Mouse (Mus musculus): ENCODE data around the gene Gpr62. TPM values are rescaled to one million over a fixed set of nuclear protein-coding genes. Genes with fewer than 3 reads are reported as not detected.
"Not testable (repeated sequence)": the region's sequence is repeated elsewhere in the genome, so short reads cannot be mapped to it uniquely, and the experiment has no call there.

Gene Gpr62
- total RNA-seq (2015; ENCODE audit: low replicate concordance) (not detected in 2 replicates), total RNA-seq (2017; ENCODE audit: low replicate concordance) (not detected in 2 replicates)

DNA sequence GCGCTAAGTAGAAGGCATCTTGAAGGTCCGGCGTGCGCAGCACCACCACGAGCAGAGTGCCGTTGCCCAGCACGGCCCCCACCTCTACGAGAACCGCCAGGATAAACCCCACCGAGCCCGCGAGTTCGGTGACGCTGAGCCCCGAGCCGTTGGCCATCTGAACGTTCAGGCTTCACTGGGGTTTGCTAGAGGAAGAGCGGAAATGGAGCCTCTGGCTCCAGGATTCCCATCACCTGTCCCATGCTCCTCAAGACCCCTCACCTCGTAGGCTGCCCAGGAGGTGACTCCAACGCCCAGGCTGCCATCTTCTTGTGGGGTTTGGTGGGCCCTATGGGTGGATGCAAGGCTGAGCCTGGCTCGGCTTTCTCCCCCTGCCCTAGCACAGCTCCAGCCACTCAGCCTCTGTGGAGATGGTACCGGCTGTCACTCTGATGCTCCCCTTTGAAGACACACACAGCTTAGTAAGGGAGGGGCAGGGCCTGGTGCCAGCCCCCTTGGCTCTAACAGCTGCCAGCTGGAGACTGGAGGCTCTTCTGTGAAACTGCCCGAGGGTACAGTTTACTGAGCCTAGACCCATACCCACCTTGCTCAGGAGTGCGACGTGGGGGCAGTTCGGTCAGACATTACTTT, at the start of gene Gpr62:
Gene Gpr62, minus strand, starts transcription at position 368 of the 630 bp plus-strand sequence.
- no peak for ATAC-seq (replicated peaks; ENCODE audit: low FRiP score, poor library complexity, severe bottlenecking)

DNA sequence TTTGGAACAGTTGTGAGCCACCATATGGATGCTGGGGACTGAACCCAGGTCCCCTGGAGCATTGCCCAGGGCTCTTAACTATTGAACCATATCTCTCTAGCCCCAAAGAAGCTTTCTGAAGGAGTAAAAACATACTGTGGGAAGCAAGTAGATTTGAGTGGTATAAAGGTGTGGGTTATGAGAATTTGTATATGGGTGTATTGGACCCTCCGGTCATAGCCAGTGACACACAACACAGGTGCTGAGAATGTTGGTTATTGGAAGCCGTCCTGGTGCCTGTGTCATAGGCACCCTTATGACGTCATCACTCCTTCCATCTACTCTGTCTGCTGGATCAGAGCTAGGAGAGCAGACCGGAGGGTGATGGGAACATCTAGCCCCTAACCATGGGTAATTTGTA, 48.5 kb upstream of the Gpr62 start, which contains the start of gene Iqcf5:
Gene Iqcf5, plus strand, starts transcription at position 301 of the 400 bp plus-strand sequence.
- ATAC-seq (replicated peaks; ENCODE audit: low FRiP score, poor library complexity, severe bottlenecking), result no peak

DNA sequence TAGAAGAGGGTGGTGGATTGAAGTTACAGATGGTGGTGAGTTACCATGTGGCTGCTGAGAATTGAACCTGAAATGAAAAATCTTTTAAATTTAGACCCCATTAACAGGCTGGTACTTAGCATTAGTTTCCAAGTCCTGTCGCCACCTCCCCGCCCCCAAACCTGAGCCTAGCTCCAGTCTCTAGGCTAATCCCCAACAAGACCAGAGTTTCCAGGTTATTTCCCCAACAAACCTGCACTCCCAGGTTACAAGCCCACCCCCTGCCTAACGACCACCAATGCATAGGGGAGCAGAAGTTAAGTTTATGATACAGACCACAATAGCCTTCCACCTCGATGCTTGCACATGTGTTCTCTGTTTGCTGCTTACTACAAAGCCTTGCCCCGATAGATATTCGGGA, 47.8 kb upstream of the Gpr62 start:
- ATAC-seq (replicated peaks; ENCODE audit: low FRiP score, poor library complexity, severe bottlenecking), result no peak

DNA sequence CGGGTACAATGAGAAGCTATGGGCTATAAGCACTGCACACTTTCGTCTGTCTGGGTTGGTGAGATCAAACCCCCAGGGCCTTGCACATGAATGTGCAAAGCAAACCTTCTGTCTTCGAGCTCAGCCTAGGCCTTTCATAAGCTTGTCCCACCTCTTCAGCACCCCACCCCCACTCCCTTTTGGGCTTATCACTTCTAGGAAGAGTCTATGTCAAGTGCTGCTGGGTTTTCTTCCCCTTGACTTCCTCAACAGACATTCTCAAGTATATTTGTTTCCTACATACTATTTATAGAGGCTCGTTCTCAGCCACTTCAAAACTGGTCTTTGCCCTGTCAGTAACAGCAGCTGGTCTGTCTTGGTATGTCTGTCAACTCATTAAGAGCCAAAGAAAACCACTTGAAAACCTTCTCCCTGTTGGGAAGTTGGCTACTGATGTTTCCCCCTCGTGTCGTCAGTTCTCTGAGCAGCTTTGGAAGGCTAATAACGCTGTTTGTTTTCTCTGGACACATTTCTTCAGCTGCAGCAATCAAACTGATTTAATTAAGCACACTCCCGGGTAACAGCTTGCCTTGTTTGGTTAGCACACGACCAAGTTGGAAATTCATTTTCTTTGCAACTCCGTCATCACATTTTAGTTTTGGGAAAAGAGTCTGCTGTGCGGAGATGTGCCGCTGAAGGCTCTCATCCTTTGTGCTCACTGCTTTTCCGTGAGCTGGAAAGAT, 47.2 kb upstream of the Gpr62 start:
- no peak for ATAC-seq (replicated peaks; ENCODE audit: low FRiP score, poor library complexity, severe bottlenecking)

DNA sequence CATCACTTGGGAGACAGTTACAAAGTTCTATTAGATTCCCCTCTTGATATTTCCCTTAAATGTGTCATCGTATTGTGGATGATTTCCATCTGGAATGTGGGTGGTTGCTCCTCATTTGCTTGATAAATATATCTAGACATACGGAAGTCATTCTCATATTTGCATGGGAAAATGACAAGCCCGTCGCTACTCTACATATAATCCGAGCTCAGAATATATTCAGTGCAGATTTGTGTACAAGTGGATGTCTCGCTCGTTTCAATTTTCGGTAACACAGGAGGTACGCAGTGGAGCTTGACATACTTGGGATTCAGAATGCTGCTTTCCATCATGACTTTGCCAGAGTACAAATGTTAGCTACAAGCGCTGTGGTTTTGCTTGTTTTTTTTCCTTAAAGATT, 43.6 kb upstream of the Gpr62 start:
- no peak for ATAC-seq (replicated peaks; ENCODE audit: low FRiP score, poor library complexity, severe bottlenecking)

DNA sequence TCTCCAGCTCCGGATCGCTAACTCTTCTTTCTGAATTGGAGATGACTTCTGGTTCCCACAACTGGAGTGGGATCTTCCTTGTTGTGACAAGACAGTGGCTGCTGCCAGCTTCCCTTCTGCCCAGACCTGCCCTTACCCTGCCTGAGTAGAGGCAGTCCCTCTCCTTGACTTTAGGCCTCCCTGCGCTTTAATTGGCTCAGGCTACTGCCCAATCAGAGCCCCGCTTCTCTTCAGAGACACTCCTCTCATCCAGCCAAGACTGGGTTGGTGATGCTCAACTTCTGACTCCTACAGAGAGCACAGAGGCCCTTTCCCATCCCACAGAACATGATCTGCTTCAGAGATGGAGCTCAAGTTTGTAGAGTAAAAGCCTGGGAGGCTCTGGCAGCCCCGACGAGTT, 38.5 kb upstream of the Gpr62 start:
- no peak for ATAC-seq (replicated peaks; ENCODE audit: low FRiP score, poor library complexity, severe bottlenecking)

DNA sequence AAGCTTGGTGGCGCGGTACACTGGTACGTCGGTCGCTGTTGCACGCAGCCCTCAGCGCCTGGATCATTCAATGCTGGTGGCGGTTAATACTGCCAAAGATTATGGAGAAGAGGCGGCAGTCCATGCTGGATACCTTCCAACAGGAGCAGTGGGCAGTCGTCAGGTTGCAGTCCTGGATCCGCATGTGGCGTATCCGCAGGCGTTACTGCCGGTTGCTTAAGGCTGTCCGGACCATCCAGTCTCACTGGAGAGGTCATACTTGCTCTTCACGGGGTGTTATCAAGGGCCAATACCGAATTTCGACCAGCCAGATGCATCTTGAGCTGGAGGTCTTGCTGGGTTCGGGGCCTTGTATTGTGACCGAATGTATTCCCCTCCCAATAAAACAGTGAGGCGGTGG, 36.1 kb upstream of the Gpr62 start:
- ATAC-seq (replicated peaks; ENCODE audit: low FRiP score, poor library complexity, severe bottlenecking), result no peak

DNA sequence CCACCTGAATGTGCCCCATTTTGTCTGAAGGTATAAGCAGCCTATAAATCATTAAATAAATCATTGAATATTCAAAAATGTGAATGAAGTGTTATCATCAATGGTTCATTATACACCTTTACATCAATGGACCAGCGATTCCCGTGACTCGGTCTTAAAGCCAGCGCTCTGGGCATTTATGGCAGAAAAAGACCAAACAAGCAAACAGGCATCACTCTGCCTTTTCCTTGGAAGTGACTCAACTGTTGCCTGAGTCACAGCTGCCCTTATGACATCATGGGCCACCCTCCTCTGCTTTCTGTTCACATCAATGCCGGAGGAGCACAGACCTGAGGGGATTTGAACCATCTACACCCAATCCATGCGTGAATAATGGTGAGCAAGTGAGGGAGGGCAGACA, 33.9 kb upstream of the Gpr62 start, which contains the start of gene Iqcf1:
Gene Iqcf1, plus strand, starts transcription at position 301 of the 400 bp plus-strand sequence.
- ATAC-seq (replicated peaks; ENCODE audit: low FRiP score, poor library complexity, severe bottlenecking), result no peak

DNA sequence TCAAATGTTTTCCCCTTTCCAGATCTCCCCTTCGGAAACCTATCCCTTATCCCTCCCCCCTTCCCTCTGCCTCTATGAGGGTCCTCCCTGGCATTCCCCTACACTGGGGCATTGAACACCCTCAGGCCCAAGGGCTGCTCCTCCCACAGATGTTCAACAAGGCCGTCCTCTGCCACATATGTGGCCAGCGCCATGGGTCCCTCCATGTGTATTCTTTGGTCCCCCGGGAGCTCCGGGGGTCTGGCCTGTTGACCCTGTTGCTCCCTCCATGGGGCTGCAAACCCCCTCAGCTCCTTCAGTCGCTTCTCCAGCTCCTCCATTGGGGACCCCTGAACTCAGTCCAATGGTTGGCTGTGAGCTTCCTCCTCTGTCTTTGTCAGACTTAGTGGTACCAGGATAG, 21.9 kb upstream of the Gpr62 start:
- ATAC-seq (replicated peaks; ENCODE audit: low FRiP score, poor library complexity, severe bottlenecking), result not testable (repeated sequence)

DNA sequence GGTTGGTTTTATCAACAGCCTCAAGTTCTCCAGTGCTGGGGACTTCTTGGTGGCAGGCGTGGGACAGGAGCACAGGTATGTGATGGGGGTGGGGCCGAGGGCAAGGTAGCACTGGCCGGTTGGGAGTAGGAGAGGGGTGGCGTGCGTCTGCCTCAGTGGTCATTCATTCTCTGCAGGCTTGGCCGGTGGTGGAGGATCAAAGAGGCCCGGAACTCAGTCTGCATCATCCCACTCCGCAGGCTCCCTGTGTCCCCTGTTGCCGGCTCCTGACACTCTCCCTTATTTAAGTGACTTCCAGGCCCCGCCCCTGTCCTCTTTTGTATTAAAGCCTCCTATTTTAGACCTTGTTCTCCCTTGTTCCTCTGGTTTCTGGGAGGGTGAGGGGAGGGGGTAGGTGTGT, 19.3 kb upstream of the Gpr62 start:
- ATAC-seq (replicated peaks; ENCODE audit: low FRiP score, poor library complexity, severe bottlenecking), result no peak

DNA sequence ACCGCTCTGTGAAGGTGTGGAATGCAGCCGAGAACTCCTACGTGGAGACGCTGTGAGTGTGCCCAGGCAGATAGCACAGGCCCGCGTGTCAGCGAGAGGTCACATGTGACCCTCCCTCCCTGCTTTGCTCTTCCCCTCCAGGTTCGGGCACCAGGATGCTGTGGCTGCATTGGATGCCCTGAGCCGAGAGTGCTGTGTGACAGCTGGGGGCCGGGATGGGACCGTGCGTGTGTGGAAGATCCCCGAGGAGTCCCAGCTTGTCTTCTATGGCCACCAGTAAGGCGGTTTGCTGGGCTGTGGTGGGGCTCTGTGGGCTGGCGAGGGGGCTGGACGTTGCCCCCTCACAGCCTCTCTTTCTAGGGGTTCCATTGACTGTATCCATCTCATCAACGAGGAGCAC, 17.9 kb upstream of the Gpr62 start:
- no peak for ATAC-seq (replicated peaks; ENCODE audit: low FRiP score, poor library complexity, severe bottlenecking)

DNA sequence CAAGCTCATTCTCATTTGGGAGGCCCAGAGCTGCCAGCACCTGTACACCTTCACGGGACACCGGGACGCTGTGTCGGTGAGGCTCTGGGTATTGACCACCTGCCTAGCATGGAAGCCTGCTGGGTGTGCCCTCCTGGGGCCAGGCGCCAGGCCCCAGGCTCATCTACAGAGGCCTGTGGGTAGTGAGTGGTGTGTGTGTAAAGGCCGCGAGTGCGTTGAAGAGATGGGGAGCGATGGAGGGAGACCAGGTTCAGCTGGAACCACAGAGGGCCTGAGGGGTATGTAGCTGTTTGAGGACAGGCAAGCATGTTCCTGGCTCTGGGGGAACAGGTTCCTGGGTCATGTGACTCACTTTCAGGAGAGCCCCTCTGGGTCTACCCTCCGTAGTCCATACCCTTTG, 17.4 kb upstream of the Gpr62 start:
- no peak for ATAC-seq (replicated peaks; ENCODE audit: low FRiP score, poor library complexity, severe bottlenecking)

DNA sequence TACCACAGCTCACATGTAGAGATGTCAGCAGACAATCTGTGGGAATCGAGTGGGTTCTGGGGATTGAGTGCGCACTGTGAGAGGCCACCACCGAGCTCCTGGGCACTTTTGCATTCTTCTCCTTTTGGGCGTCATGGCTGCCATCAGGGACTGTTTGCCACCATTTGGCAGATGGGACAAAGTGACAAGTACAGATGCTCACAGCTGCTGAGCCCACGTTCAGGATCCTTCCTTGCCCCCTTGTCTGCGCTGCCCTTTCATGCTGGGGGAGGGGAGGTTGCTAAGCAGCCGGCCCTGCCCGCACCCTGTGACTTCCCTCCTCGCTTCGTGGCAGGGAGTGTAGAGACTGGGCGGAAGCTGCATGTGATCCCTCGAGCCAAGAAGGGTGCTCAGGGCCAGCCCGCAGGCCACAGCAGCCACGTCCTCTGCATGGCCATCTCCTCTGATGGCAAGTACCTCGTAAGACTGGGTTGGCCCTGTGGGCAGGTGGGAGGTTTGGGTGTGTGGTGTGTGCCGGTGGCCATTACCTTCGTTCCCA, 16.9 kb upstream of the Gpr62 start:
- ATAC-seq (replicated peaks; ENCODE audit: low FRiP score, poor library complexity, severe bottlenecking), result no peak

DNA sequence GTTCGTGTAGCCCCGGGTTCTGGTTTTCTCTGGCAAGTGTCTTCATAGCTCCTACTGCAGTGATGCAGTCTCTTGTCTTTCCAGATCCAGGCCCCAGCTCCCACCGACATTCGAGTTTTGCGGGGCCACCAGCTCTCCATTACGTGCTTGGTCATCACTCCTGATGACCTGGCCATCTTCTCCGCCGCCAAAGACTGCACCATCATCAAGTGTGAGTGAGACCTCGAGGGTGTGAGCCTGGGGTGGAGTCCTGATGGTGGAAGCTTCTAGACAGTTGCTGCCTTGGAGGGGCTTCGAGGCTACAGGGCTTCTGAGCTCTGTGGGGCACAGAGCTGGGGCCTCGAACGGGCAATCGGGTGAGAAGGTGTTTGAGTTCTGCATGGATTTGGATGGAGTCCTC, 15.9 kb upstream of the Gpr62 start:
- no peak for ATAC-seq (replicated peaks; ENCODE audit: low FRiP score, poor library complexity, severe bottlenecking)

DNA sequence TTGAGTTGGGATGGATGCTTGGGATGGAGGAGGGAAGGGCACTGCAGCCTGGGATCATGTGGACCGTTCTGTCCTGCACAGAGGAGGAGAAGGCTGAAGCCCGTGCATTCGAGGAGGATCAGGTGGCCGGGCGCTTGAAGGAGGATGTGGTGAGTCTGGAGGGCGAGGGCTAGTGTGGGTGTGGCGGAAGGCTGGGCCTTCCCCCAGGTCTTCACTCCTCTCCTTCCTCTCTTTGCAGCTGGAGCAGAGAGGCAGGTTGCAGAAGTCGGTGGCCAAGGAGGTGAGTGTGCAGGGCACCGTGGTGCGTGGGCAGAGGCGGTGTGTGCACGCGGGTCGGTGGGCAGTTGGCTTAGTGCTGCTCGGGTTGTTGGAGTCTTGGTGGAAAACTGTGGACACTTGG, 15.3 kb upstream of the Gpr62 start:
- ATAC-seq (replicated peaks; ENCODE audit: low FRiP score, poor library complexity, severe bottlenecking), result no peak

DNA sequence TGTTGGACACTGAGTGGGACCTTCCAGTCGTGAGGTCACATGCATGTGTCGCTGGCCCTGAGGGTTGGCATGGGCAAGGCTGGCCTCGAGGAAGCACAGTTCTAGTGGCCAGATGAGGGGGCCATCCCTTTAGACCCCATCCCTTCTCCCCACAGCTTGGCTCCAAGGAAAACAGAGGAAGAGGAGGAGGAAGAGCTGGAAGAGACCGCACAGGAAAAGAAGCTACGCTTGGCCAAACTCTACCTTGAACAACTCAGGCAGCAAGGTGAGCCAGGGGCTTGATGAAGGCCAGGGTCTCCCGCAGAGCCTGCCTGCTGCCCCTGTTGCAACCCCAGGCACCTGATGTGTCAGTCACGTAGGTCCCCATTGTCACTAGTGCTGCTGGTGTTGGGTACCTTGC, 14.8 kb upstream of the Gpr62 start:
- no peak for ATAC-seq (replicated peaks; ENCODE audit: low FRiP score, poor library complexity, severe bottlenecking)

DNA sequence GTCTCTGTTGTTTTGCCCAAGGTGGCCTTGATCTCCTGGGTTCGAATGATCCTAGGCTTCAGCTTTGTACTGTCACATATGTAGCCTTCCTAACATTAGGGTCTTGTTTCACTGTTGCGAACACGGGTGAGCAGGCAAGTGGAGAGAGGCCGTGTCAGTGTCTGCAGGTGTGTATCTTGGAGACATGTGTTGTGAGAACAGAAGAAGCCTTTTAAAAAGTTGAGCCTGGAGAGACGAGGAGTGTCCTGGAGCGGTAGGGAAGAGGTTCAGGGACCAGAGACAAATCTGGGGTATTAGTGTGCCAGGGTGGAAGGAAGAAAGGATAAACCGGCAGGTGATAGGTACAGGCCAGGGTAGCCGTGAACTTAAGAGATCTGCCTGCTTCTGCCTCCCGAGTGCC, 12.4 kb upstream of the Gpr62 start:
- ATAC-seq (replicated peaks; ENCODE audit: low FRiP score, poor library complexity, severe bottlenecking), result no peak

DNA sequence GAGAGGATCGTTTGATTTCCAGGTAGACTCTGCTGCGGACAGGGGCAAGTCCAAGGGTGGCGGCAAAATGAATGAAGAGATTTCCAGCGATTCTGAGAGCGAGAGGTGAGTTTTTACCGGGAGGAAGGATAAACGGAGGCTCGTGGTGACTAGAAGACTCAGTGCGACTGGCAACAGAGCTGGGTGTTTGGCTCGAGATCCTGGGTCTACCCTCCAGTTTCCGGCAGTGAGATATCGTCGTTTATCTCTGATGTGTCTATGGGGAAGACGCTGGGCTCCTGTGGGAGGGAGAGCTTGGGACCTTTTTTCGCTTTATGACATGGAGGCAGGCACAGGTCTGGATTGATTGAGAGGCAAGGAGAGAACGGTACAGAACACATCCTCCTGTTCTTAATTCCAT, 11.9 kb upstream of the Gpr62 start:
- no peak for ATAC-seq (replicated peaks; ENCODE audit: low FRiP score, poor library complexity, severe bottlenecking)

DNA sequence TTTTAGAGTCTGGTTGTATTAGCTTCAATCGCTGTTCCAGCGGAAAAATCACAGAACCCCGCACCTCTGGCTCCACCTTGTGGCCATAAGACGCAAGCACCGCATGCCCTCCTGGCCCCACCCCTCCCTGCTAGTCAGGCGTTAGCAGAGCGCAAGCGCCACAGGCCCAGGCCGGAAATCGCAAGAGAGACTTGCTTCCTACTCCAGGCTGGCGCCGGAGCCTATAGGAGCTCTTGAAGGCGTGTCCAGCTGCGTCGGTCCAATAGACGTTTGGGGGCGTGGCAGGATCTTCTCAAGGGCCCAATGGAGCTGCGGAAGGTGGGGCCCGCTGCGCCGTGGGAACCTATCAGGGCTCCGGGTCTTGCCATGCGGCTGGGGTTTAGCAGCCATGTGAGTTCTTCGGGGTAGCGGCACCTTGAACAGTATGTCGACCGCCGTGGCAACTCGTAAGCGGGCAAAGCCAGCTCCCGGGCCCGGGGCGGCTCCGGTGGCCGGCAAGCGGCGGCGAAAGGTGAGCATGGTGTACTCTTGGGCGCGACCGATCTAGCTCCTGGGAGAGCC, 11.3 kb upstream of the Gpr62 start, which contains the start of gene Parp3:
Gene Parp3, minus strand, starts transcription at position 26 of the 561 bp plus-strand sequence.
- ATAC-seq (replicated peaks; ENCODE audit: low FRiP score, poor library complexity, severe bottlenecking), result peak; percentile 98

DNA sequence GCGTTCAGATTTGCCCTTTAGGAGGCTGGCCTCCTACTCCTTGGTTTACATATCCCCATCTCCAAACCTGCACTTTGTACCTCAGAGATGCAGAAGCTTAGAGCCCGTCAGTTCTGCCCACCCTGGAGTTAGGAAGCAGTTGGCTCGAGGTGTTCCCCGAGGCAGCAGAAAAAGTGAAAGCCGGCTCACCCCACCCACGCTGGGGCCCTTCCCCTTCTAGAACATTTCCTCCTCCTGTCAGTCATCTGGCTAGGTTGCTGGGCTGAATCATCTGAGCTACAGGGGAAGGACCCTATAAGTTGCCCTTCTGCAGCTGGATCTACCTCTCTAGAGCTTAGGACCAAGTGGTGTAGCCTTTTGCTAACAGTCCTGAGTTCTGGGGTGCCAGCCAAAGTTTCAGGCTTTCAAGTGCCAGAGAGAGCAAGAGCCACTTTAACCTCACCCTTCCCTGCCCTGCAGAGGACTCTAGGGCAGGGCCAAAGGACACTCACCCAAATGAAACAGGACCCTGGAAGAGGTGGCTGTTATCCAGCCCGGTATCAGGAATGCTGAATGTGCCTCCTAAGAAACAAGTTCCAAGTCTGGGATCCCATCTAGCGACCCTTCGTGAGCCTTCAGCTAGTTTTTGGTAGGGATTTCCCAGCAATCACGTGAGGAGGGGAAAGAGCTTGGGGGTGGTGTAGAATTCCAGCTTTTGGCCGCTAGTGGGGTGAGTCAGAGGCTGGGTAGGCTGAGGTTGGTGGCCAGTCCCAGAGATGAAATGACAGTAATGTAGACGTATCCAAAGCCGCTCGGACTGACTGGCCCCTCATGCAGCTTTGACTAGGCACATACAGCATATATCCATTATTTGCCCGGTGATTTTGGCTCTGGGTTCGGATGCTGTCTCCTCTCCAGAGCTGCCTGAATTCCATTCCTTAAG, 10.5 kb upstream of the Gpr62 start:
- no peak; the same call in 1 of the 2 replicates for ATAC-seq (replicated peaks; ENCODE audit: low FRiP score, poor library complexity, severe bottlenecking)
